Mouse (Mus musculus): ENCODE measurements around the gene Npas3.

The Npas3 gene

DNA sequence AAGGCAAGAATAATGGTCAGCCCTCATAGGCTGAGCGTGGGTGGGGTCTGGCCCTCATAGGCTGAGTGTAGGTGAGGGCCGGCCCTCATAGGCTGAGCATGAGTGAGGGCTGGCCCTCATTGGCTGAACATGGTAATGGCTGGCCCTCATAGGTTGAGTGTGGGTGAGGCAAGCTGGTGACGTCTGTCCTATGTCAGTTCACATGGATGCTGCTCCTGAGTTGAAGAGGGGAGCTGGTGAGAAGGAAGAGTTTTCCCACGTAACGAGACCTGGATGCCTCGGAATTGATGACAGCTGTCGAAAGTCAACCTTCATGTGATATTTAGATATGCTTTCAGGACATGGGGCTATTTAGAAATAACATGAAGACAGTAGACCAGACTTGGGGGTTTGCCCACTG, 45.5 kb downstream of the Npas3 start:
- DNase-seq (ENCODE audit: low read depth in 2 of 2, low spot score in 2 of 2), result no peak

DNA sequence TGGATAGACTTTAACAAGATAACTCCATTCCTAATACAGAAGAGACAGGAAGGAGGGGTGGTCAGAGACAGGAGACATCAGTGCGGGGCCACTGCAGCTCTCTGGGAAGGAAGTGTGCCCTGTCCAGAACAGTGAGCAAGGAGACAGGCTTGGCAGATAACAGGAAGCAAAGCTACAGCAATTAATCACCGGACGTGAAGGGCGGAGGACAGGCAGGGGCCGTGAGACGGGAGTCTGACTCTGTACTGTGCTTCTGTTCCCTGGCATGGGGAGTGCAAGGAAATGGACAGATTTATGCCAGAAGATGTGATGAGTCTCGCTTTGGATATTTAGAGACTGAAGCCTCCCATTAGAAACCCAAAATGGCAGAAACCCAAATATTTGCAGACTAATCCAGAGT, 47.3 kb downstream of the Npas3 start:
- no peak for DNase-seq (ENCODE audit: low read depth in 2 of 2, low spot score in 2 of 2)

DNA sequence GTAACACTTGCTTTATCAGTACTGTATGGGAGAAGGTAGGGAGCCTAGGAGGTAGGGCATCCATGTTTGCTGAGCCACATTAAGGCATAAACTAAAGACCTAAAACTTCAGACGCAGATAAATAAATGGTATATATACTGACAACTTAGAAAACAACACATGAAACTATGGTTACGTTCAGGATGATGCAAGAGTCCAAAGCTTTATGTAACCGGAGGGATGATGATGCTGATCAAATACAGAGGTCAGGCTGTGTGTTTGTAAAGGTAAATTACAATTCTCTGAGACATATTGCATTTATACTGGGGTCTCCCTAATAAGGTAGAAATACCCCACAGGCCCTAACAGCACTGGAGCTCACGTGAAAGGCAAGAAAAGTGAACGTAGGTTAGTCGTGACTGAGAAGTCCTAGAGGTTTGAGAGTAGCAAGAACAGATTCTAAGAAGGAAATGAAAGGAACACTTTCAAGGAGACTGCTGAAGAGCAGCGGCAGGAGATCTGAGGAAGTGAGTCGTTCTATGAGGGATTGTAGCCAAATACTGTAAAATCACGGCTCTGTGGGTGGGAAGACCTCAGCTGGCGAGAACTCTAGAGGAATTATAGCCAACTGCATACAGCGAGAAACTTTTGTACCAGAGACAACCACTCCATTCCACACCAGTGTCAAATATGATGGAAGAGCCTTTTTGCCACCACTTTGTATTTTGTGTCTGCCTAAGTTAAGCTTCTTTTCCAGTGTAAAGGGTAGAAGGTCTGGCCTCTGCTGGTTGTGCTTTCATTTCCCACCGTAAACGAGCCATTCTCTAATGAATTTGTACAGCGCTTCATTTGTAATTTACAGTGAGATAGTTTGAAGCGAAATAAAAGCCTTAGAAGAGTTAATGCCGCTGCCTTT, 49.7 kb downstream of the Npas3 start:
- DNase-seq (ENCODE audit: low read depth in 2 of 2, low spot score in 2 of 2), result no peak

DNA sequence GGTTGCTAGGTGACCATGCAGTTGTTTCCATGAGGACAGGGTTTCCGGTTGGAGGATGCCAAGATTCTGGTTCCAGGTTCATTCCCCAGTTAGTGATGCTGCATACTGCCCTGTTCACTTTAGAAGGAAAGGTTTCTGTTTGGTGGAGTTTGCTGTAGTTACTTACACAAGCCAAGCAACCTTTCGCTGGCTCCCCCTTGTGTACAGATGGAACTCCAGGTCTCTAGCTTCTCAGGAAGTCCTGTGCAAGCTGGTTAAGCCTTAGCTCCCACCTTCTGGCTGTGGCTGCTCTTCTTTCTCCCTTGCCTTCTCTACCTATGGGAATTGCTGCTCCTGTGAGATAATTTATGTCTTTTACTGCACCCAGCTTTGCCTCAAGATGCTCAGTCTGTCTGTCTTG, 52.5 kb downstream of the Npas3 start:
- no peak for DNase-seq (ENCODE audit: low read depth in 2 of 2, low spot score in 2 of 2)

DNA sequence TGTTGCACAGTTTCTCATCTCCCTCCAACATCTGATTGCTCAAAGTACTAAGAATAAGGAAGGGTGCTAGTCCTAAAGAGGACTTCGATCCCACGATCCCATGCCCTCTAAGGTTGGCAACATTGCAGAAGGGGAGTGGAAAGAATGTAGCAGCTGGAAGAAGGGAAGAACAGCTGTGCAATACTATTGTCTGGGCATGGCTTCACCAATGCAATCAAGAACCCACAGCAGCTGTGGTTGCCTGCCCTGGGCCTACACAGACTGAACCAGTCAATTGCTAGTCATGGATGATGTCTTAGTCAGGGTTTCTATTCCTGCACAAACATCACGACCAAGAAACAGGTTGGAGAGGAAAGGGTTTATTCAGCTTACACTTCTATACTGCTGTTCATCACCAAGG, 53.7 kb downstream of the Npas3 start:
- no peak for DNase-seq (ENCODE audit: low read depth in 2 of 2, low spot score in 2 of 2)

DNA sequence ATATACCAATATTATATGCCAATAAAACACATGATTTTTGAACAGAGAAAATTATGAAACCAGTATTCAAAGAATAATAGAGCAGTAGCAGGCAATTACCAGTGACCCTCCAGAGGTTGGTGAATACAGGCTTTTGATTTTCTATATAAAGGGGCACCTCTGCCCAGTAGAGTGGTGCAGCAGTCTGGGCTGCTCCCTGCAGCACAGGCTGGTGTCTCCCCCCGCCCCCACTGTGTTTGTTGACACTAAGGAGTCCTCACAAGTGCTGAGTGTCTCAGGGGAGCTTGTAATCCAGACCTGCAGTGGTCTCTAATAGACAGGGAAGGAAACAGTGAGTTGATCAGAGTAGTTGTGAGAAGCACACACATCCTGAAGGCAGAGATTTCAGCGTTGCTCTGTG, 68.2 kb downstream of the Npas3 start:
- DNase-seq (ENCODE audit: low read depth in 2 of 2, low spot score in 2 of 2), result no peak

DNA sequence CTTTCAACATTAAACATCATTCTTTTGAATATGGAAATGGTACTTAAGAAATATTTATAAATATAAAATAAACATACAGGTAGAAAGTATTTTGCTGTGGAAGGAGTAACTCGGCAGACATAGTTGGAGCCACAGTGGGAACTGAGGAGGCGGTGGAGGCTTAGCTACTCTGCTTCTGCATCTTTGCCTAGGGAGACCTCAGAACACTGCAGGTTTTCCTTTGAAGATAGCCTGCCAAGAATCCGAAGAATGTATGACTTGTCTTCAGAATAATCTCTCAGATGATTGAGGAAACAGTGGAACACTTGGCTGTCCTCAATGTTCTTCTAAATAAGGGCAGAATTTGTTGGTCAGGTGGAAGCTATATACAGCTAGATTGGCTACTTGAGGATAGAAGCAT, 69.3 kb downstream of the Npas3 start:
- no peak for DNase-seq (ENCODE audit: low read depth in 2 of 2, low spot score in 2 of 2)

DNA sequence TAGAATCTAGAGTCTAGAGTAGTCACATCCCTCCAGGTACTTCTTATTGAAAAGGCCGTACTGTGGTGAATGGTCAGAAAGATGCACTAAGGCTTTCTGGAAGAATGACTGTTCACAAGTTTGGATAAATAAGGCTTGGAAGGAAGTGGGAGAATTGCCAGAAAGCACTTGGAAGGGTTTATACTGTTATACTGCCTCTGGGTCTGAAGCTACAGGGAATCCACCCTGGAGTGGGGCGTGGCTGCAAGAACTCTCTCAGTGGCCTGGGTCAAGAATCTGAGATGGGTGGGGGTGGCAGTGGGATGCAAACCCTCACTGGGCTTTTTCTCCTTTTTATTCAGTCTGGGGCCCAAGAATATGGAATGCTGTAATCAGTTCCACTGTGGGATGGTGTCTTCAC, 72.0 kb downstream of the Npas3 start:
- DNase-seq (ENCODE audit: low read depth in 2 of 2, low spot score in 2 of 2), result no peak

DNA sequence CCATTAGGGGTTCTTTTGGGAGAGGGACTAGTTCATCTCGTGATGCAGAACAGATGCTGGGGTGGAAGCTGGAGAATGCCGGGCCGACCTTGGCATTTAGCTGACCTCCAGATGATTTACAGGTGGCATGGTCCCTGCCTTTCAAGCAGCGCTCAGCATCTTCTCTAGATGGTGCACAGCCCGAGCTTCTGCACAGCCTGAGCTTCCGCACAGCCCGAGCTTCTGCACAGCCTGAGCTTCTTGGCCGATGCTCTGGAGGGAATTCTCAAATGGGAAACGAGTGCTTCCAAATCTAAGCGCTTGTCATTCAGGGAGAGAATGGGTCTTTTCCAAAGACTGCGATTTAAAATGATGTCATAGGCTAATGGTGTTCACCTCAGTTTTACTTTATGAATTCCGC, 72.5 kb downstream of the Npas3 start:
- DNase-seq (ENCODE audit: low read depth in 2 of 2, low spot score in 2 of 2), result no peak

DNA sequence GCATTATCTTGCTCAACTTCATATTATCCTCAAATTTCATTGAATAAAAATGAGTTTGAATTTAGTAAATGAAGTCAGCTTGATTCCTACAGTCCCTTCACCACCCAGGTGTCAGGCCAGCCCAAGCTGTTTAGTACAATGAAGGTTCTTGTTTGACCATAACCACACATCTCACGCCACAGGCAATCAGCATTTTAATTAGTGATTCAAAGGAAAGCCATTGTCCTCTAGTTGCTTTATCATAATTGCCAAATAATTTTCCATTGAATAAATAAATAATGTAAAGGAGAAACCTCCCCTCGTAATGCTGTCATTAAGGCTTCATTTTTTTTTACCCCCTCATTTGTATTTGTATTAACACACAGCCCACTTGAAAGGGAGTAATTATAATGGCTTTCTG, 73.5 kb downstream of the Npas3 start:
- no peak for DNase-seq (ENCODE audit: low read depth in 2 of 2, low spot score in 2 of 2)

DNA sequence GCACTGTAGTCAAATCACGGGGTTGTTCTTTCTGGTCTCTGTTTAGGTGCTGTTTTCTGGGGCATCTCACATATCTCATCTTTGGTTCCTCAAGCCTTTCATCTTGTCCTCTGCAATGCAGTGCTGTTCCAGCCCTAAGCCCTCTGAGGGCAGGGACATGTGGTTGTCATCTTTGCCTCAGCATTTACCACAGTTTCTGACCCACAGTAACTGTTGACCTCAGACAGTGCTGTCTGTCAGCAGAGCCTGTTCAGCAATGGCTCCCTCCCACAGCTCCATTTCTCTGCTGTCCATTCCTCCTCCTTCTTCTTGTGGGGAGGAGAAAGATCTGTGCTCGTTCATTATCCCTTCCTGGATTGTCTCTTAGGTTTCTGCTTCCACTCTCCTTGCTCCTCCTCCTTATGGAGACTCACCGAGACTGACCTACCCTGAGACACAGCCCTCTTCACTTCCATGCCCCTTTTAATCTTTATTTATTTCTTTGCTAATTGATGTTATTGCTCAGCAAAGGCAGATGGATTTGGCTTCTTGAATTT, 79.2 kb downstream of the Npas3 start:
- DNase-seq (ENCODE audit: low read depth in 2 of 2, low spot score in 2 of 2), result no peak

DNA sequence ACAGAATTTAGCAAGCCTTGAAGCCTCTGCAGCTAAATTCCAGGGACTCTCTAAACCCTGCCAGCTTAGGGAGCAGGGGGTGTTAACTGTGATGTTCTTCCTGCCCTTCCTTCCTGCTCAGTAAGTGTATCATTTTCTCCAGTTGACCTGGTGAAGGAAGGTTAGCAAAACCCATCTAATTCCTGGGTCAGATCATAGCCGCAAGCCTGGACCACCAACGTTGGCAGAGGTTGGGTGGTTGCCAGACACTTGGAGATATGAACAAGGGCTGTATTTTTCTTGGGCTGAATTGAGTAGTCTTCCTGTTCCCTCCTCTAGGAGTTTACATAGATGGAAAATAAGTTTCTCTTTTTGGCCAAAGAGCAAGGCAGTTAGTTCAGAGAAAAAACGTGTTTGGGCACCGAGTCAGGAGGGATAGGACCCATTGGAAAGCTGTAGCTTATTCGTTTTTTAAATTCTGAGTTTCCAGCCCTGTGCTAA, 79.8 kb downstream of the Npas3 start:
- DNase-seq (ENCODE audit: low read depth in 2 of 2, low spot score in 2 of 2), result no peak

DNA sequence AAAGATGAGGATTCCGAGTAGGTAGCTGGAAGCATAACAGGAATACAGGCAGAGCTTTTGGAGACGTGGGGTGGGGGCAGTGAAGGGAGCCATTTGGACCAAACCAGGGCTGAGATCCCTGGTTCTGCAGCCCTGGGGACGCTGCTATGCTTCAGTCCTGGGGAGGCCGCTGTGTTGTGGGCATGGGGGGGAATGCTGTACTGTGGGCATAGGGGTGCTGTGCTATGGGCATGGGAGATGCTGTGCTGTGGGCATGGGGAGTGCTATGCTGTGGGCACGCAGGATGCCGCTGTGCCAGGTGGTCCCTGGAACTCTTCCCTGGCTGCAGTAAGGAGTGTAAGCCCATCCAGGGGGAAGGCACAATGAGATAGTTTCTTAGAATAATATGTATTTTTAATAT, 81.7 kb downstream of the Npas3 start:
- no peak for DNase-seq (ENCODE audit: low read depth in 2 of 2, low spot score in 2 of 2)

DNA sequence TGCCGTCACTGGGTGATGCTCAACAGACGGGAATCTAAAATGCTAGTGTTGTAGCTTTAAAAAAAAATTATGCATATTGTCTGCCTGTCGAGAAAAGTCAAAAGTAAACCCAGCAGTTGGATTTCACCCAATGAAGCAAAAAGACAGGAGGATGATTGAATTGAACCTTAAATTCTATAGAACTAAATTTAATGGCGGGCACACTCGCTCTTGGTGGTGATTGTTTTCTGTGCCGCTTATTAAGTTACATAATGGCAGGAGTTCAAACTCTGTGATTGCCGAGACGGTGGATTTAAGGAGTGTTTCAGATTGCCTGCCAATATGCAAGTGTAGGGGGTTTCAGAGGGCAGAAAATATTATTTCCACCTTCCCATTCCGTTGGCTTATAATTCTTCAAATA, 82.9 kb downstream of the Npas3 start:
- DNase-seq (ENCODE audit: low read depth in 2 of 2, low spot score in 2 of 2), result no peak

DNA sequence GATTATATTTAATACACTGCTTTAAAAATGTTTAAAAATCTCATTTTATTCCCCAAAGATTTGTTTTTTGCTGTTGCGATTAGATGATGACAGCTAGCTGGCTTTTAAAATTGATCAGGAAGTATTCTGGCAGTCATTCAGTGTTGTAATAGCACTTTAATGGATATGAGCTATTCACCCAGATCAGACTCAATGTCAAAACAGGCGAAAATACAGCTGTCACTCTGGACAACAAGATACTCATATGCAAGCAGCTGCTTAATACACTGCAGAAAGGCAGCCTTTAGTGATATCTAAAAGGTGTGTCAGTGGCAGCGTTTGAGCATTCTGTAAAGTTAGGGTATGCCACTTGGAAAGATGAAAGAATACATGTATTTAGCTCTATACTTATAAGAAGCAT, 83.3 kb downstream of the Npas3 start:
- no peak for DNase-seq (ENCODE audit: low read depth in 2 of 2, low spot score in 2 of 2)

DNA sequence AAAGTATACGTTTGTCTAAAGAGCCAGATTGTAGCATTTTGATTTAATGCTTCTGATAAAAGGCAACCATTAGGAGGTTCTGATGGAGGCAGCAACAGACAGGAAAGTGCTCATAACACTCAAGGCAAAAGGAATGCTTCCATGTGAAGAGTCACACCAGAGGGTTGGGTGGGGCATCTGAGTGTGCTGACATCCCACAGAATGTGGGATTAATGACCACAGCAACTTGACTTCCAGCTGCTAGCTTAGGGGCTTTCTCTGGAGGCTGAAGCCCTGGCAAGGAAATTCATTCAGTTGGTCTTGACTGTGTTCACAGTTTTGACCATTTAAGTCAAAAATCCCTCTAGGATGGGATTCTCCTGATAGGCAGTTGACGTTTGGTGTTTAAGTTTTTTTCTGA, 84.8 kb downstream of the Npas3 start:
- DNase-seq (ENCODE audit: low read depth in 2 of 2, low spot score in 2 of 2), result no peak

DNA sequence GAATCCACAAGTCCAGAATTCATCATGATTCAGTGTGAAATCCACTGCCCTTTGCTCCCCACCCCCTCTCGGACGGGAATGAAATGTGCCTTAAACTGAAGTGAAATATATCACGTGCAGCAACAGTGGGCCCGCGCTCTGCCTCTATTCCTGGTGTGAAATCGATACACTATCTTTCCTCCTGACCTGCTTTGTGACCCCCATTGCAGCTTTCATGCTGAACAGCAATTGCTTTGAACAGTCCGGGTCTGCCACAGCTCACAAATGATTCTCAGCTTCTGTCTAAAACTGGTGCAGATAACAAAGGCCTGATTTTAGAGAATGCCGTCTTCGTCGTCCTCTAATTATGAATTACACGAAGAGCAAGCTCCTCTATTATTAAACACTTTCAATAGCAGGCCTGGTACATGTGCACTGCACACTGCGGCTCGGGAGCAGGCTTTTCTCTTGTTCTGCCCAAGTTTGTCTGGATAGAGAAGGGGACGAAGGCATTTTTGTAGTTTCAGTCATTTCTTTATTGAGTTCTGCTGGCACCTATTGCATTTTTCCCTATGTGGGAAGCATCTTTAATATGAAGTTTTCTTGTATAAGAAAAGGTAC, 90.0 kb downstream of the Npas3 start:
- DNase-seq (ENCODE audit: low read depth in 2 of 2, low spot score in 2 of 2), result no peak

DNA sequence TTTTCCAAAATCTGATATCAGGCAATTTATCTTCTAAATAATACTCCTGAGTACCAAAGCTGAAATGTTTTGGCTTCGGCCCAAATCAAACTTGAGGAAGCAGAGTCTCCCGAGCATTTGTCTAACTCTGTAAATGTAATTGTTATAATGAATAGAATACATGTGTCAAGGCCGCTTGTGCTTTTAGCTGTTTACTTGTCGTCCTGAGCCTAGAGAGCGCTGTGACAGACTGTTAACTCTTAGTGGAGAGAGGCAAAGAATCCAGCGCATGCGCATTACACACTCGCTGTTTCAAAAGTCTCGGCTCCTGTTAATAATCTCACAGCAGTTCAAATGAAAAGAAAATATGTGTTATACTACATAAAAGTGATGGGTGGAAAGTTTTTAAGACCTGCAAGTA, 94.3 kb downstream of the Npas3 start:
- no peak for DNase-seq (ENCODE audit: low read depth in 2 of 2, low spot score in 2 of 2)

DNA sequence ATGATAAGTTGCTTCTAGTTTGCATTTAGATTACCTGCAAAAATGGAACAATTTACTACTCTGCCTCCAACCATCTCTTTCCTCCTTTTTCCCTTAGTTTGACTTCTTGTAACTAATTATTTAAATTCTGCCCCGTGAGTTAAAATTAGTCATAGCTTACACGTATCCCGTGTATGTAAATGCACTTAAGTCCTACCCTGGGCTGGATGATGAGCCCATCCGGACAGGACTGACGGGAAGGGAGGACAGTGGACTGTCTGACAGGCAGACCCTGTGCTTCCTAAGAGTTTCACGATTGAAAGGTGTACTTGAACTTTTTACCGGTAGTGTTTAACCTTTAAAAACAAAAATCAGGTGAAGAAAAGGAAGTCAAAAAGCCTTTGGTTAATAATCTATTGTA, 103.4 kb downstream of the Npas3 start:
- no peak for DNase-seq (ENCODE audit: low read depth in 2 of 2, low spot score in 2 of 2)

DNA sequence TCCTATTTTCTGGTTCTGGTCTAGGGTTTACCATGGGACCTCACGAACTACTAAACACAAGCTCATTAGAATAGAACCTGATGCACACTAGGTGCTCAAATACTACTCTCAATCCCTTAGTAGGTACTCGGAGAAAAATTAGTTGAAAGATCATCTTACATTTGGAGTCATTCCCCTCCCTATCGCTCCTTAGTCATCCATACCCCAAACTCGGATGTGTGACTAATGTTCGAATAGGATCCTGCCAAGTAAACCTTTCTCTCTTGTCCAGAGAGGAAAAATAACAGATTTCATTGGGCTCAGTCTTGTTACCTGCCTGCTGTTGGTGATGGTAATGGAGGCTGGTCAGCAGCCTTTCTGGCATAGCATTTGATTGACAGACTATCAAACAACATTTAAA, 117.3 kb downstream of the Npas3 start:
- DNase-seq (ENCODE audit: low read depth in 2 of 2, low spot score in 2 of 2), result no peak

DNA sequence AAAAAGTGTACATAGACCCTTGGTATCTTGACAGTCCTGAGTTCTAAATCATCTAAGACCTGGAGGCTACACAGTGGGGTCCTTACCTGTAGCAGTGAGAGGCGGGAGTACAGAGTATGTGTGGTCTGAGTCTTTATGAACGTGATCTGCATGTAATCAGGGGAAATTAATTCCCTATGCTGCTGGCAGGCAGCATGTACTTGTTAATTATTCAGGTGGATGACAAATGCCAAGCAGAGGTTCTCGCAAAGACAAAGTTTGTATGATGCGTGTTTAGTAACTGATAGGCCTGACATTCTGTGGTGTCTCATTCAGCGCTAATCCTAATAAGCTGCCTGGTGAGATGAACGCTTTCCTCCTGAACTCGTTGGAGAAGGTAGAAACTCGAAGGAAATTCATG, 136.4 kb downstream of the Npas3 start:
- no peak for DNase-seq (ENCODE audit: low read depth in 2 of 2, low spot score in 2 of 2)

DNA sequence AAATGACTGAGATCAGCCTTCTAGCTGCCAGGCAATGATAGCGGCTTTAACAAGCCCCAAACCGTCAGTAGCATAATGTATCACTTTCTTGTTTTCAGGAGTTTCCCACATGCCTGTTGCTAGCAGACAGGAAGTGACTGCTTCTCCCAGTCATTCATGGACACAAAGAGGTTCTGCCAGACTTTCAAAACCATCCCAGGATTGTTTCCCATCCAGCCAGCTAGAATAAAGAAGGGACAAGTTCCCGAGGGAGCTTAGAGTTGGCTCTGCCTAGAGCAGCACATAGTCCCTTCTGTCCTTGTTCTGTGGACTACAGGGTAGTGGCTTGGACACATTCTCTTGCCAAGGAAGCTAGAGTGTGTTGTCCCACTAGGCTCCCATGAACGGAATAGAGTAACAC, 157.4 kb downstream of the Npas3 start:
- no peak for DNase-seq (ENCODE audit: low read depth in 2 of 2, low spot score in 2 of 2)

DNA sequence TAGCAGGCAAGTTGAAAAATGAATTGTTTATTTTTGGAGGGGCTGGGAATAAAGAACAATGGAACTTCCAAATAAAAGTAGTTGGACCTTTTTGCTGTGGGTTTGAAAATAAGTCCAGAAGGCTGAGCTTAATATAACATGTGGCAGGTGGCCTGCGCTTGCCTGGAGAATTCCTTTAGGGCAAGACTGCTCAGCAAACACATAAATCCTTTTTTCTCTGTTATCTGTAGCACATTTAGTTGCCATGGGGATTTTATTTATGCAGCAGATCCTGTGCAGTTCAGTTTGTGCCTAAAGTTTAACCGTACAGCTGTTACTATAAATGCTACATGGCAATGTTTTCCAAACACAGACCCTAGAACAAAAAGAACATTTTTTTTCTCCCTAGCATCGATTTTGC, 159.3 kb downstream of the Npas3 start:
- DNase-seq (ENCODE audit: low read depth in 2 of 2, low spot score in 2 of 2), result no peak

Data from CD8-positive naive resting alpha-beta T cell, adult 2 months (primary cell).